Mouse (Mus musculus) cerebellum, adult 2 months (tissue): ENCODE measurements at regions not wholly inside any gene's neighbourhood (a gene's known extent, or its start where the extent isn't known, plus 50 kb on each side); places are given as distances from the start of the nearest gene placed in this dataset.

Experiments used
- CTCF ChIP-seq: fragments of 200-500 bp; IDR thresholded peaks from 2 replicates; pipeline ENCODE4 v1.5.1; 2011; ENCODE audit warnings: low read depth, mild to moderate bottlenecking, control low read depth, low read length, moderate library complexity, borderline replicate concordance; ENCODE audit not compliant: insufficient read depth
- POLR2A ChIP-seq: fragments of 200-500 bp; IDR thresholded peaks from 2 replicates; pipeline ENCODE4 v1.6.1; 2011; ENCODE audit warnings: low read length, control low read depth, borderline replicate concordance; ENCODE audit not compliant: insufficient read depth

DNA sequence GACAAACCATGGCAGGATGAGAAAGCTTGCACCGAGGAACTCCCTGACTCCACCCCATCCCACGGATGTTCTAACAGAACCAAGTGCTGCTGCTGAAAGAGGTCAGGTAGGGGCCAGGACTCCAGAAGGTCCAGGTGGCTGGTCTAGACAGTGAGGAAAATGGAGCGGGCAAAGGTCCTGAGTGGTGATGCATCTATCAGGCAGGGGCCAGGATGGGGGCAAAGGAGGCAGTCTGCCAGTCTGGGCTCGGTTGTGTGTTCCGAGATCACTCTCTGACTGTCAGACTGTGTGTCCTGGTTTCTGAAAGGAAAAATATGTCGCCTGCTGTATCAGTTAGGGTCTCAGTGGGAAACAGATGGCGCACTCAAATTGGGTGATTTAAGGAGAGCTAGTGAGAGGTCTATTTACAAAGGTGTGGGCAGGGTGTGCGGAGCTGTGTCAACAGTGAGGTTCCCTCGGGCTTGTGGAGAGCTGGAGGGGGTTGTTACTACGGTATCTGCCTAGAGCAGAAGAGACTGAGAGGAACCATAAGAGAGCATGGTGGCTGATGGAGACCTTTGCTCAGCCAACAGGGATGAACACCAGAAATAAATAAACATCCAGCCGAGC lies 168.3 kb upstream of the Csf3r start:
- TF ChIP-seq CTCF: no peak
- TF ChIP-seq POLR2A: no peak
